Mouse (Mus musculus) macrophage (primary cell): ENCODE data around the gene Tmem184a. TPM values are rescaled to one million over a fixed set of nuclear protein-coding genes. Genes with fewer than 3 reads are reported as not detected.

Experiments
- H3K27ac ChIP-seq: fragments of 350-480 bp; formaldehyde crosslinking; 2 replicates; pipeline ENCODE4 v1.9.0; 2021
- H3K36me3 ChIP-seq: fragments of 350-480 bp; formaldehyde crosslinking; 2 replicates; pipeline ENCODE4 v1.9.0; 2021; ENCODE audit errors: inconsistent target
- H3K4me3 ChIP-seq: fragments of 350-480 bp; formaldehyde crosslinking; 2 replicates; pipeline ENCODE4 v1.9.0; 2021; ENCODE audit errors: inconsistent target
- H3K79me2 ChIP-seq: fragments of 350-480 bp; formaldehyde crosslinking; 2 replicates; pipeline ENCODE4 v1.9.0; 2021; ENCODE audit errors: inconsistent target
- WGBS: methylation state at CpG from one replicate; pipeline ENCODE4 v1.1.7; 2026; ENCODE audit warnings: inconsistent platforms; ENCODE audit not compliant: missing documents; 5-methylcytosine and 5-hydroxymethylcytosine counted together
- polyA plus RNA-seq: library from polyadenylated mRNA; stranded (reverse); fragments of 250-400 nt; gene quantifications from 3 replicates; pipeline ENCODE4 v1.2.4, GENCODE M21; 2018; ENCODE audit warnings: inconsistent platforms

The Tmem184a gene
- polyA plus RNA-seq, 1 experiment from 2014 or later = not detected

DNA sequence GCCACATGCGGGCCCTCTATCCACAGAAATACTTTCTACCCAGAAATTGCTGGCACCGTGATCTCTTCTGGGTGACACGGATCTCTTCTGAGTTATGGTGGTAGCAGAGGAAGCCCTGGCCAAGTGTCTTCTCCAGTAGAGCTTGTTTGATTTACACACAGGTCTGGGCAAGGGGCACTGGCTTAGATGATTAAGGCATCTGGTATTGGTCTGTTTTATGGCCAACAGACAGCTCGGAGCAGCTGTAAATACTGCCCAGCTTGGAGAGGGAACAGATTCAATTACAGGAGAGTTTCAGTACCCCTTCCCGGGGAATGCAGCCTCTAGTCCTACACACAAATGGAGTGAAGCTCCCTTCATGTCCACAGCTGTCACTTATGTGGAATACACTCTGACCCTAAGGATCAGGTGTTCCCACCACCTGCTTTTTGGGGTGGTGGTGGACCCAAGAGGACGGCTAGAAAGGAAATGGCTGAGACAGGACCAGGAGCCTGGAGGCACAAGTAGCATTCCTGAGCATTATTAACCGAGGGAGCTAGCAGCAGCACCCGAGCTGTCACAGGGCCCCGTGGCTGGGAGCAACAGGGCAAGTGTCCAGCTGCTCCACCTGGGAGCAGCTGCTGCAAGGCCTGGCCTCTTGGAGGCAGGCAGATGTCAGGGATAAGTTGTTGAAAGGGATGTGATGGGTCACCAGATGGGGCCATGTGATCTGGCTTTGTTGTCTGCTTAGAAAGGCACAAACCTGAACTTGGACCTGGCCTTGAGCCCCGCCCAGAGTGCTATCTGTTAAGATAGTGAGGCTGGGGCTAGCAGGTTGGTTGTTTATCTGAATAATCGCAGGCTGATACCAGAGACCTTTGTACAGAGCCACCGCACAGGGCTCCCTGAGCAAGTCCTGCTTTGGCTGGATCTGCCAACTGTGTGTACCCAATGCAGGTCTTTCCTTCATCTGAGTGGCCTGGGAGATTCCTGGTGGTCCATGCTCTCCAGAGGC is 2.0 kb upstream of the Tmem184a start:
- Histone ChIP-seq H3K36me3 (peaks cover 28% of the 10 kb centered on the region), H3K4me3 (no peak overlapping the region), H3K27ac (no peak overlapping the region), H3K79me2 (peaks cover 15% of the 10 kb centered on the region)
- 92% methylated on average over 12 of the region's 12 CpGs for WGBS

DNA sequence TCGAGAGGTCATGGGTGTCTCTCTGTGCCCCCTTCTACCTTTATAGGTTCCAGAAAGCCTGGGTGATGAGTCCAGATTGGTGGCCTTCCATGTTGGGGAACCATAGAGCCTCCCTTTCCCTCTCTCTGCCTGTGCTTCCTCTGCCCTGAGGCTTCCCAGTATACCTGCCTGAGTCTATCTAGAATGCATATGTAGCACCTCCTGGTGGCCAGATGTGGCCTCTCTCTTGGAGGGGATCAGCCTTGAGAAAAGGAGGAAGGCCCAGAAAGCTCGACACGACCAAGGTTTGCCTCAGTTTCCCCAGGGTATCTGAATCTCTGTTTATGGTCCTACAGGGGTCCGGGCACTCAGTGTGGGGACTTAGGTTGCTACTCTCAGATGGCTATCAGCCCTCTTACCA is 916 bp downstream of the Tmem184a start:
- no peaks in the 10 kb centered on the region for H3K79me2 ChIP-seq
- peaks cover 22% of the 10 kb centered on the region for H3K36me3 ChIP-seq
- WGBS = 39% methylated on average over 4 of the region's 4 CpGs
- no peak overlapping the region for H3K27ac ChIP-seq
- H3K4me3 ChIP-seq = no peak overlapping the region

DNA sequence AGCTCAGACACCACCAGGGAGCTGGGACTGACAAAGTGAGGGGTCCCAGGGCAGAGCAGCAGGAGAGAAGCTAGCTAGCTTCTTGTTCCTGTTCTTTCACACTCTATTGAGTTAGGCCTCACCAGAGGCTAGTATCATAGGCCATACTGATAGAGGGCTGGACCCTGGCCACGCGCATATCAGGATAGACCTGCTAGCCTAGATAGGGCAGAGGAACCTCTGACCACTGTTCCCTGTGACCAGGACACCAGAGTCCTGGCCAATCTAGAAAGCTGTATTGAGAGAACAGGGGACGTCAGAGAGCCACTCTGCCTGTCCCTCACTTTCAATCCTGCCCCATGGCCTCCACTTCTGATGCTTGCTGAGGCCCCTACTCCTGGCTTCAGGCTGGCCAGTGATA is 1.7 kb downstream of the Tmem184a start:
- 82% methylated on average over 3 of the region's 3 CpGs for WGBS
- Histone ChIP-seq H3K4me3 (no peak overlapping the region), H3K27ac (no peak overlapping the region), H3K79me2 (no peaks in the 10 kb centered on the region), H3K36me3 (peaks cover 15% of the 10 kb centered on the region)

DNA sequence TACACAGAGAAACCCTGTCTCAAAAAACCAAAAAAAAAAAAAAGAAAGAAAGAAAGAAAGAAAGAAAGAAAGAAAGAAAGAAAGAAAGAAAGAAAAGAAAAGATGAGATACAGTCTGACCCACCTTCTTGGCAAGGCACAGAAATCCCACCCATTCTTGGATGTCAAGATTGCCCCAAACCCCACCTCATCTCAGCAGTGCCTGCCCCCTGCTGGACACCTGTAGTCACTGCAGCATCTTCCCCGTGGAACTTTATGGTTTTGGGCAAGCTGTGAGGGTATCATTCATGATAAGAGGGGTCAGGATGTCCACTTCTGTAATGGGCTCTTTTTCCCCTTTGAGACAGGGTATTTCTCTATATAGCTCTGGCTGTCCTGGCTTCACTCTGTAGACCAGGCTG is 2.4 kb downstream of the Tmem184a start:
- 0% methylated on average over 1 of the region's 1 CpGs for WGBS
- Histone ChIP-seq H3K79me2 (no peaks in the 10 kb centered on the region), H3K36me3 (peaks cover 7% of the 10 kb centered on the region; the same call in 1 of the 2 replicates), H3K4me3 (no peak overlapping the region), H3K27ac (no peak overlapping the region)

DNA sequence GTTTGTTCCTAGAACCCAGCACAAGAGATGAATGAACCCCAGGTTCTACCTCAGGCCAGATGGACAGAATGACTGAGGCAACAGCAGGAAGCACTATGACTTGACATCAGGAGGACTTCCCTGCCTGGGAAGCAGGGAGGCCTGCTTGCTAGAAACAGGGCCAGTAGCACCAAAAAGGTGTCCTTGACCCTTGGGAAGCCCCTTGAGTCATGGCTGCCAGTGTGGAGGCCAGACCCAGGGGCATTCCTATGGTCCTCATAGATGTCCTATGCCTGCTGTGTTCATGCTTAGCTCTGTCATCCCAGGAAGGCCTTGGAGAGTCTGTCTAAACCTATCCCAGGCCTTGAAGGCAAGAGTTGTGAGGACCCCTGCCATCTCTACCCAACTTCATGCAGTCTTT is 3.3 kb downstream of the Tmem184a start:
- Histone ChIP-seq H3K27ac (no peak overlapping the region), H3K36me3 (no peaks in the 10 kb centered on the region), H3K4me3 (no peak overlapping the region), H3K79me2 (no peaks in the 10 kb centered on the region)

DNA sequence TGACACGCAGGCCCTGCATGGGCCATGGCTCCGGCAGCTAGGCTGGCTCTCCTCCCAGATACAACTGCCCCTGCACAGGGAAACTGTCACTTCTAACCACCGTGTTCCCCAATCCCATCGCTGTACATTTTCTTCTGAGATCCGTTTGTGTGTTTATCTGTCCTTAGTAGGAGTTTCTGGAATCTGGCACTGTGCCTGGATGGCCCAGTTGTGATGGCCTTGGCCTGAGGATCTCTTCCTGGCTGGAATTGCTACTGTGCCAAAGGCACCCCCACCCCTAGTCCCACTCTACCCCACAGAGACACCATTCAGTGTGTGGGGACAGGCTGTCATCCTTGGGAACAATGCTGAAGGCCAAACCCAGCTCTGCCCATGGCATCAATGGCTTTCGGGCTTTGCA is 3.8 kb downstream of the Tmem184a start:
- Histone ChIP-seq H3K36me3 (no peaks in the 10 kb centered on the region), H3K27ac (no peak overlapping the region), H3K79me2 (no peaks in the 10 kb centered on the region), H3K4me3 (no peak overlapping the region)
- 80% methylated on average over 6 of the region's 6 CpGs for WGBS

DNA sequence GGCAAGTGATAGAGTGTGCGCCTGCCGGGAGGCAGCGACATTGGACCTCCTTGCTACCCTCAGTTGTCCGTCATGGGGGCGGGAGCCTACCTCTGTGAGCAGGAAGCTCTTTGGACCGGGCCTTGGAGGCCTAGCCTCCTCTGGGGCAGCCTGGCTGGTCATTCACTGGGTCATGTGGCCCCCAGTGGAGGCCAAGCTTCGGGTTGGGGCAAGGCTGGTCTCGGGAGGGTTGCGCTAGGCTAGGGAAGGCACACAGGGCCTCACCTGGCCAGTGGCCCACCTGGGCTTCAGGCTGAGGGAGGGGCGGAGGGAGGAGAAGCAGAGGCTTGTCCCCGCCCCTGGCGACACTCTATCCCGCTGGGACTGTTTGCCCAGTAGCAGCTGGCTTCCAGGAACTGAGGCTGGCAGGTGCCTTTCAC is 5.7 kb downstream of the Tmem184a start:
- WGBS = 44% methylated on average over 12 of the region's 13 CpGs
- H3K4me3 ChIP-seq = no peak overlapping the region

DNA sequence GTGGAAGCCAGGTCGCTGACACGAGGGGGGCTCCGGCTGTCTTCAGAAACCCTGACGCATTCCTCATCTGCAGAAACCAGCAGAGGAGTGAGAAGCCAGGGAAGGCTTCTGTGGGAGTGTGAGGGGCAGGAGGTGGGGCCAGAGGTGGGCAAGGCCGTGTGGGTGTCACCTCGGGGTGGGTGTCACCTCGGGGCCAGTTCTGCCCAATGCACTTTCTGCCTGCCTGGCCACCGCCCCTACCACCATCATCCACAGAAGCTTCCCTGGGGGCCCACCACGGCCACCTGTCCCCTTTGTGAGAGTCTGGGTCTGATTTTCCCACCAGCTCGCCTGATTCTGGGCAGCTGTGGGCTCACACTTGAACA is 6.6 kb downstream of the Tmem184a start:
- H3K4me3 ChIP-seq = no peak overlapping the region
- no peaks in the 10 kb centered on the region for H3K79me2 ChIP-seq
- H3K27ac ChIP-seq = no peak overlapping the region
- WGBS = 49% methylated on average over 9 of the region's 10 CpGs
- no peaks in the 10 kb centered on the region for H3K36me3 ChIP-seq

More for the DNA sequence above, 5.7 kb downstream of the Tmem184a start:
- Histone ChIP-seq H3K36me3 (no peaks in the 10 kb centered on the region), H3K27ac (no peak overlapping the region), H3K79me2 (no peaks in the 10 kb centered on the region)

DNA sequence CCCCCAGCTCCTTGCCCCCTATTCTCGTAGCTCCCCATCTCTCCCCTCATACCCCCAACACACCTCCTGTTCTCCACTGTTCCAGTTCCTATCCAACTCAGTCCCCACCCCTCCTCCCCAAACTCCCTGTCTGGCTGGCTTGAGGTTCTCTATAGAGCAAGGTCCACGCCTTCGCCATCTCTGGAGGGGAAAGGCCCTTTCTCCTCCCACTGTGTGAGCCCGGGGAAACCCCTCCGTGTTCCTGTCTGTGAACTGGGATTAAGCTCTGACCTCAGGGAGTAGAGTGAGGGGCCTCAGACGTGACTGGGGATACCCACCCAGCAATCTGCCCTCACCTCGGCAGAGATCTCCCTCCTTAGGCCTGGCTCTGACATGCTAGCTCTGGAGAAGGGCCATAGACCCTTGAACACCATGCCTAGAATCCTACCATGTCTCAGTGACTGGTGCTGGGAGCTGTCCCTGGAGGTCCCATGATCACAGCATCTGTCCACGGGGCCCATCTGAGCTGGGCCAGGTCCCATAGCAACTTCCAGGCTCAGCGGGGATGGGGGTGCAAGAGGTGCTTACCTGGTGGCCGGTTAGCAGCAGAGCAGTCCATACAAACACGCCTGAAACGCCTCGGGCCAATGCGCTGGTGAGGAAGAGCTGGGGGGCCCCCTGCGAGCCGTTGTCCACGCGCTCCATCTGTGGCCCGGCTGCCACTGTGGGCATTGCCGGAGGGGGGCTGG is 7.2 kb downstream of the Tmem184a start:
- H3K36me3 ChIP-seq = no peaks in the 10 kb centered on the region
- no peak overlapping the region for H3K4me3 ChIP-seq
- no peaks in the 10 kb centered on the region for H3K79me2 ChIP-seq
- WGBS = 78% methylated on average over 17 of the region's 20 CpGs
- H3K27ac ChIP-seq = no peak overlapping the region

DNA sequence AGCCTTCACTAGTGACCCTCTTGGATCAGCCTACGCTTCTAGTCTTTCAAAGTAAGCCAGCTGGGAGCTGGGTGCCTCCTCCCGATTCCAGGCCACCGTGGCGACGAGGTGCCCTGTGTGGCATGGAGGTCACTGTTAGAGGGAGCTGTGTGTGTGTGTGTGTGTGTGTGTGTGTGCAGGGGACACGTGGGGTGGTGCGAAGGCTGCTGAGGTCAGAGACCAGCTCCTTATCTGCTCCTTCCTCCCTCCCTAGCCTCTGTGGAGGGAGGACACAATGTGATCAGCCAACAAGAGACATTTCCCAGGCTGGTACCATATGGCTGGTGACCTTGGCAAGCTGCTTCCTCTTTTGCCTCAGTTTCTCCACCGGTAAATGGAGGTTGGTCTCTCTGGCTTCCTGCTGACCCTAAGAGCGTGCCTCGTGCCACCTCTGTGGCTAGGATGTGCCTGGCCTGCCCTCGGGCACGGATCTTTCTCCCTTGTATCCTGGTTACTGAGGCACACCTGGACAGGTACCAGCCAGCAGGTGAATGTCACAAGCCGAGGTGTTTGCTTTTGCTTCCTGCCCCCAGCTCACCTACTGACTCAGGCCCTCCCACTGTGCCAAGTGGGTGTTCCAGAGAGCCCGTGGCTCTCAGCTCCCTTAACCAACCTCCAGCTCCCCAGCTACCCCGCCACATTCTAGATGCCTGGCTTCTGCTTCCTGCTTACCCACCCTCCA is 7.9 kb downstream of the Tmem184a start:
- H3K4me3 ChIP-seq = no peak overlapping the region
- no peaks in the 10 kb centered on the region for H3K36me3 ChIP-seq
- 72% methylated on average over 10 of the region's 15 CpGs for WGBS
- no peak overlapping the region for H3K27ac ChIP-seq
- no peaks in the 10 kb centered on the region for H3K79me2 ChIP-seq

DNA sequence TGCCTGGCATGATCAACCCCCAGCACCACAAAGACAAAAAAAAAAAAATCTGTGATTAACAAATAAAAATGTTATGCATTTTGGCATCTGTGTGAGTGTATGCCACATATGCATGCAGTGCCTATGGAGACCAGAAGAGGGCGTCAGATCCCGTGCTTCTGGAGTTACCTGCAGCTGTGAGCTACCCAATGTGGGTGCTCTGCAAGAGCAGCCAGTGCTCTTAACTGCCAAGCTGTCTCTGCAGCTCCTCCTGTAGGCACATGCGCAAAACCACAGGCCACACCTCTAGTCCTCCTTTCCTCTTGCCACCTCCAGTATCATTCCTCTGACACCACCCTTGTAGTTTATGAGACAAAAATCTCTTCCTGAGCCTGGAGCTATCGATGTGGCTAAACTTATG is 10.3 kb downstream of the Tmem184a start:
- no peak overlapping the region for H3K27ac ChIP-seq
- no peak overlapping the region for H3K4me3 ChIP-seq
- WGBS = 61% methylated on average over 4 of the region's 4 CpGs
- no peaks in the 10 kb centered on the region for H3K79me2 ChIP-seq
- H3K36me3 ChIP-seq = no peaks in the 10 kb centered on the region

DNA sequence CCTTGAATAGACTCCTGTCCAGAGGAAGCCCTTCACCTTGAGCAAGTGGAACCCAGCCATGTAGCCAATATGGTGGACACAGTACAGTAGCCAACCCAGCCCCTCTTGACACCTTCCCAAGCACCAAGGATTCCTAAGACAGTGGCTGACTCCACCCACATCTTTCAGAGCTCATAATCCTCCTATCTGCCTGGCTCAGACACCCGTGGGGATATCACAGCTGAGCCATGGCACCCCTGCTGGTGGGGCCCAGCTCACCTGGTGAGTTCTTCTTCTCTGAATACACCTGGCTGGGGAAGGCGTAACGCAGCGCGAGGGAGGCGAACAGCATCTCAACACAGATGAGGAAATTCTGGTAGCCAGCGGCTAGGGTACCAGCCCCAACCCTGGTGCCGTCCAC is 13.8 kb downstream of the Tmem184a start:
- 95% methylated on average over 8 of the region's 8 CpGs for WGBS
- Histone ChIP-seq H3K27ac (no peak overlapping the region), H3K36me3 (peaks cover 6% of the 10 kb centered on the region), H3K4me3 (no peak overlapping the region), H3K79me2 (no peaks in the 10 kb centered on the region)

DNA sequence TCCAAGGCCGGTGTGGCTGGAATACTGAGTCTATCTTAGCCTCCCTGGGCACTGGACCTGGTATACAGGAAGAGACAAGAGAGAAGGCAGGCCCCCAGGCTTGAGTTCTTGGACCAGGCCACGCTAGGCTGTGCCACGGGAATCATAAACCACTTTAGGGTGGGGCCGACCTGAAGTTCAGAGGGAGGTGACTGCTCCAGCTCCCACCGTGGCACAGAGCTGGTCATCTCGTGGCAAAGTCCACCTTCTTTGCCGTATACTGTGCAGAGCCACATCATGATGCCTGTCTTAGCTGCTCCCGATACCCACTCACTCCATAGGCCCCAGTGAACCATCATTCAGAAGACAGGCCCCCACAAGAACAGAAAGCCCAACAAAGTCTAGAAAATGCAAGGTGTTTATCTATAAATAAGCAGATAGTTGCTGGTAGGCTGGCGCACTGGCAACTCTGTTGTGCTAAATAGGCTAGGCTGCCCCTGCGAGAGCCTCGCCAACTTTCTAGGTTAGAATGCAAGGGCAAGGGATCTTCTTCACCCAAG is 15.1 kb downstream of the Tmem184a start:
- Histone ChIP-seq H3K79me2 (peaks cover 6% of the 10 kb centered on the region; the same call in 1 of the 2 replicates), H3K36me3 (peaks cover 19% of the 10 kb centered on the region), H3K4me3 (no peak overlapping the region), H3K27ac (no peak overlapping the region)
- WGBS = 95% methylated on average over 8 of the region's 11 CpGs

DNA sequence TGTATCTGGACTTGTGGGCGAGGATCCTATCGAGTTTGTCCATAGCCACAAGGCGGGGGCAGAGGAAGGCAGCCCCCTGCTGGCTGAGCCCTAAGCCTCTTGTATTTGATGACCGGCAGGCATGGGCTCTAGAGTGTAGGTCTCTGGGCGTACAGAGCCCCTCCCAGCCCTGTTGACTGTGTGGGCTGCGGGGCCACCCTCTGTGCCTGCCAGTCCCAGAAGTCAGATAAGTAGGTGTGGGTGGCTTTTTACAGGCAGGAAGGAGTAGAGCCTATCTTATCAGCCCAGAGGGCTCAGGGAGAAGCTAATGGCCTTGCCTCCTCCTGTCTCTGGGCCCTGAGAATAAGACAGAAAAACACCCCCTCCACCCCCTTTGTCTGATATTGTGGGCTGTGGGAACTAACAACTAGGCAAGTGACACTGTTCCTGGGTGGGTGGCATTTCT is 15.6 kb downstream of the Tmem184a start:
- Histone ChIP-seq H3K36me3 (peaks cover 21% of the 10 kb centered on the region), H3K4me3 (no peak overlapping the region), H3K79me2 (peaks cover 12% of the 10 kb centered on the region; the same call in 1 of the 2 replicates), H3K27ac (no peak overlapping the region)
- WGBS = 35% methylated on average over 4 of the region's 6 CpGs
